Mouse (Mus musculus) spleen, adult 12 weeks (tissue): ENCODE data around the gene Nek2.

Experiments
- DNase-seq: peaks from one replicate; pipeline ENCODE4 v3.0.0; 2022; ENCODE audit warnings: low spot score

Nek2 gene

DNA sequence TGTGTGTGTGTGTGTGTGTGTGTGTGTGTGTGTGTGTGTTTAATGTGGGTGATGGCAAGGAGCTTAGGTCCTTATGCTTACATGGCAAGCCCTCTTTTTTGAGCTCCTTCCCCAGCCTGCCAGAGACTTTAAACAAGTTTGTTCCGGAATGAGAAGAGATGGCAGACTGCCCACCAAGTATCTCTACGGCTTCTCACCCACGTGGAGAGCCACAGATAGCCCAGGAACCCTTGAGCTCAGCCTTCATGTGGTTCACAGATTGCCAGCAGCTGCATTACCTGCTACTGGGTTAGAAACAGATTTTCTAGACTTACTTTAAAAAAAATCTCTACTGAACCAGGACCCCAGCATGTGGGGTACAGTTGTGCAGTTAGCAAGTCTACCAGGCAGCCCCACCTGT lies 38.6 kb downstream of the Nek2 start:
- DNase-seq: no peak

DNA sequence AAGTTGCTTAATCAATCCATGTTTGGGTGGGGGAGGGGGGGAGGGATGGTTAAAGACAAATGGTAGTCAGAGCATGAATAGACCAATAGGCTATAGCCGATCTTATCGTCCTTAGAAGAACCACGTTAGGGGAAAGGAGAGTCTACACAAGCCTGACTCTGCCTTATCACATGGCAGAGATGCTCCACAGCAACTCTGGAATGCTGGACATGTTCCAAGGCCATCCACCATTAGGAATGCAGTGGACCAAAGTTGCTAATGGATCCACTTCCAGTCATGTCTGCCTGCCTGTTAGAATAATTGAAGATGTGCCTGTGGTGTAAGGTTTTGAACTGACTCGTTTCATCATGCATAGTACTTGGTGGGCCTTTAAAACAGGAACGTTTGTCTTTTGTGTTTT lies 40.0 kb downstream of the Nek2 start:
- DNase-seq: no peak

DNA sequence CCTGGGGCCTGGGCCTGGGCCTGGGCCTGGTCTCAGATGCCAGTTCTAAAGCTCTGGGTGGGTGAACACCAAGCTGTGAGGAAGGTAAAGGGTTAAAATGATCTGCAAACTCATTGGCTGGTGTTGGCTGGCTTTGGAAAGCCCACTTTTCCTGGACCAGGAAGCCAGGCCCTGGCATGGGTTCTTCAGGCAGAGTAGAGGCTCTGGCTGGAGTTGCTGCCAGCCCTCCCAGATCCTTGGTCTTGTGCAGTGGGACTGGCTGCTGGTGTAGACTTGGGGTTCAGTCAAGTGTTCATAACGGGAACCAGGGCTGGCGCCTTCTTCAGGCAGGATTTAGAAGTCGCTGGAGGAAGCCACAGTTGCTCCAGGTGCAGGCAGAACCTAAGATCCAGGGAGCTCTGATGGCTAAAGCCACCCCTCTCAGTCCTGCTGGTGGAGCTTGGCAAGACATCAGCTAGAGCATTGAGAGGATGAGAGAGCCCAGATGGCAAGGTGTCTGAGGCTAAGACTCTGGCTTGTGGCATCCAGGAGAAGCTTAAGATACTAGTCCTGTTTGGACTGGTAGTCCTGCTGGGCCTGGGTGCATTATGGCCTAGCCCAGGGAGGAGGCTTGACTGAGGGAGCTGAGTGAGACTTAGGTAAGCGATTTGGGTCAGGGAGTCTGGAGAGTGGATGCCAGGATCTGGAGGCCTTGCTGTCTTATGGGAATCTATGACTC lies 42.7 kb downstream of the Nek2 start:
- no peak for DNase-seq

DNA sequence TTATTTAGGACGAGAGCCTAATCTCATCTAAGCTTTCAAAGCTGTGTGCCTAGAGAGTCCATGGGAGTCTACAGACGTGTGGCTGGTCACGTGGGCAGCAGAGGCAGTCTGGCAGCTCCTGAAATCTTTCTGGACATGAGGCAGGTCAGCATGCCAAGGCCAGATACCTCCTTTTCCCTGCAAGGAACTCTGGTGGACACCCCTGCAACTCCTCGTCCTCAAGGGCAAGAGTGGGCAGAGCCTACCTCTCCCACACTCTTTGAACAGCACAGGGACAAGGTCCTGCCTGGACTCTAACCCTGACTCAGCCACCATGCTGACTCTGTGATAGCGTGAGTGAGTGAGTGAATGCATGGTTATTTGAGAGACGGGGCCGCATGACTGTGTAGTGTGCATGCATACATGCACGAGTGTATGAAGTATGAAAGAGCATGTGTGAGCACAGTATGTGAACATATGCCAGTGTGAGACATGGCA lies 43.3 kb downstream of the Nek2 start:
- DNase-seq: no peak

DNA sequence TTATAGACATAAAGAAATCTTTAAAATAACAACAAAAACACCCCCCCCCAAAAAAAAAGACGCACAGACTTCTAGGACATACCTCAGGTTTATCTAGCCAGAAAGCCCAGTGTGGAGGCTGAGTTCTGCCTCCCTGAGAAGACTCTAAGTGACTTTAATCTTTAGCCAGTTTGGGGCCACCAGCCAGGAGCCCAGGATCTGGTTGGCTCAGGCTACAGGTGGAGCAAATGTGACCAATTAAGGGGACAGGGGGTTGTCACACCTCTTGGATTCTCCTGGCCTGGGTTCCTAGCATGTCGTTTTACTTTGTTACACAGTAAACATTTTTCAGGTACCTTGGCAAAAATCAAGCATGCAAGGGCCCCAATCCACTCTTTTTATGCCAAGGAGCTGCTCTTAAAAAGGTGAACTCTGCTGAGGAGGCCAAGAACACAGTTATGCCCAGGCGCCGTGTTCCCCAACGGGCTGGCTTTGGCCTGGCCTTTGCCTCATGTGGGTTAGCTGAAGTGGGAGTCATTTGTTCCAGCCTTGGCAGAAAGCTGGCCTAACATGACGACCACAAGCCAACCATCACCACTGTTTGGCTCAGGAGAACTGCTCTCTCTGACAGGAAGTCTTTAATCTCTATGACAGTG lies 50.9 kb downstream of the Nek2 start:
- DNase-seq: no peak

DNA sequence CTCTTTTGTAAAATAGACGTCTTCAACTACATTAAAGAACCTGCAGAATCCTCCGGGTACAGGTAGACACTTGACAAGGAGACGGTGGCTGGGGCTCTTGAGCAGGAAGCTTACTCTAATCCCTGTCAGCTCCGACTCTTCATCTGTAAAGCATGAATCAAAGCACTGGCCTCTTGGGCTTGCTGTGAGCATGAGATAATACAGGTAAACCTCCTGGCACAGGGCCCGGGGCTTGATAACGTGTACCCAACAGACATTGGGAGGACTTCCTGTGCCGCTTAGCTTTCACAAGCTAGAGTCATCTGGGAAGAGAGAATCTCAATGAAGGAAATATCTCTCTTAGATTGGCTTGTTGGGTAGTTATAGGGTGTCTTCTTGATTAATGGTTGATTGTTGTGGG lies 53.8 kb downstream of the Nek2 start:
- no peak for DNase-seq

DNA sequence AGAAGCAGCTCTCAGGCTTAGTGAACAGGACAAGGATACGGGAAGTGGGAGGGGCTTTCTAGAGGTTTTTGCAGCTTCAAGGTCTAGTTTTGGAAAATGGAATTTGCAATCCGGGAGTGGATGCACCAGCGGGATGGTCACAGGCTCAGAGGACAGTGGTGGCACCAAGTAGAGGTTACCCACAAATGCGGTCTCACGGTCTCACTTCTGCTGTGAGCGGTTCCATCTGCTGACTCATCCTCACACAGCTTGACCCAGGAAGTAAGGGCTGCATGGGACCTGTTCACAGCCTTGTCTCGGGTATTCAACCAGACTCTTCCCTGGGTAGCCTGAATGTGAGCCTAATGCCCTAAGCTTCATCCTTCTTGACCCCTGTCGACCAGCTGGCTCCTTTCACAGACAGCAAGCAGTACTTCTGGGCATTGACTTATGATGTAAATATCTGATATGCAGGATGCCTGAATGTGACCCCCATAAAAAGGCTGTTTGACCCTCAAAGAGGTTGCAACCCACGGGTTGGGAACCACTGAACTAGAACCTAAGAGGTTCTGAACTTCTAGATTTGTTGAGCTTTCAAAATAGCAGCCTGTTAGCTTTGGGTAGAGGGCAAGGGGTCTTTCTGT lies 54.5 kb downstream of the Nek2 start:
- no peak for DNase-seq

DNA sequence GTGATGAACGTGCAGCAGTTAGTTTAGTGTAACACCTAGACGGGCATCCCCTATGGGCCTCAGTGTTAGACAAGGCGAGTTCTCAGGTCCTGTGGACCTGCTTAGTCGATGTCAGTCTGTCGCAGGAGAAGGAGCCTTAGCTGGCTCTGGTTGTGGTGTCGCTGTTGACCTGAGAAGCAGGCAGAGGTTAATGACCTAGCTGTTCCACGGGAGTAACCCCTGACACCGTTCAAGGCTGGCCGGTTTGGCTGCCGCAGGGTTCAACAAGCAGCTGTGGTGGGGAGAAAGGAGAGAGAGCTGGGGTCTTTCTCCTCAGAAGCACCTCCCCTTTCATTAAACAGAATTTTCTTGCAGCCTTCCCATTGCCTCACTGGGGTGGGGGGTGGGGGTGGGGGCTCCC lies 56.4 kb downstream of the Nek2 start:
- DNase-seq: no peak

DNA sequence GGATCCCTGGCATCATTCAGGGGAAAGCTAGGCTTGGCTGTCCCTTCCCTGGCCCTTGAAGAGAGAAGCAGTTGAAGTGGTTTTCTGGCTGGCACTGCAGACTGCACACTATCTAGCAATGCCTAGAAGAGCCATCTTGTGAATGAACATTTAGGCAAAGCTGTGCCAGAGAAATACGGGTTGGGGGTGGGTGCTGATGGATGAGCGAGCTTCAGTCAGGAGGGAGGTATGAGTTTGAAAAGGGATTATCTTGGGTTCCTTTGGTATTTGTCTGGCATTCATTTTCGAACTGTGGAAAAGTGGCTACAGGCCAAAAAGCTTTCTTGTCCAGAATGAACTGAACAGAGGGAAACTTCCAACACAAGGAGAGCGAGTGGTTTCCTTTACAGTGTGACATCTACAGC lies 57.3 kb downstream of the Nek2 start:
- DNase-seq: no peak

DNA sequence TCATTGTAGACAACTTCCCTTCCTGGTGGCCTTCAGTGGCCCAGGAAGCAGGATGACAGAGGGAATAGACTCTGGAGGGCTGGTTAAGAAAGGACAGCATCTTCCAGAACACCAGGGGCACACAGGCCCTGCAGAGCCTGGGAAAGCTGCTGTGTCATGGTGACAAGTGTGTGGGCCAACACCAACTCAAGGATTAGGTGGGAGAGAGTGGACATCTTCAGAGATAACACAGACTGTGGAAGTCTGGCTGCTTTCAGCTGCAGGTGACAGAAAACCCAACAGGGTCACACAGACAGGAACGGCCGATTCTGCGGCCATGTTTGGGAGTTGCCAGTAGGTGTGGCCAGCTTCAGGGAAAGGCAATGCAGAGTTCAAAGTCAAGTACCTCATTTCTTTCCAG lies 59.0 kb downstream of the Nek2 start:
- DNase-seq: no peak

DNA sequence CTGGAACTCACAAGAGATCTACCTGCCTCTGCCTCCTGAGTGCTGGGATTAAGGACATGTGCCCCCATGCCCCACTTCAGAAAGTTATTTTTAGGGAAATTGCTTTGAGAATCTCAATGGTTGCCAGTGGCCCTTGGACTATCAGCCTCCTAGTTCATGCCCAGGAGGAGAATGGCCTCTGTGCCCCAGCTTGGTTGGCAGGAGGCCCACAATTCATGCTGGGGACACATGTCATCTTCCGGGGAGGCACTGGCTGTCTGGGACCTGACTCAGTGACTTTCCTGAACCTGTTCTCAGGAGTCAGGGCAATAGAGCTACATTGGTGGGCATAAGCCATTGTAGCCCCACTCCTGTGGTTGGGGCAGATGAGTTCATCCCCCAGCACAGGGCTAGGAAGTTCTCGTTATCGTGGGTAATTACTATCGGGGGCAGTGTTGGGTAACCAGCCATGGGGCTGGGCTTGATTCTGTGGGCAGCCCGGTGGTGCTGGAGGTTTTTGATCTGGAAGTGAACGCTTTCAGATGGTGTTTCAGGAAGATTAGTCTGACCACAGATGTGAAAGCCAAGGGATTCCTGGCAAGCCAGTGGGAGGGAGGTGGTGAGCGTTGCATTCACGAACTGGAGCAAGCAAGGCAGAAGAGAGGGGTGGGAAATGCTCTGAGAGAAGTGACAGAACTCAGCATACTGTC lies 59.8 kb downstream of the Nek2 start:
- DNase-seq: no peak

DNA sequence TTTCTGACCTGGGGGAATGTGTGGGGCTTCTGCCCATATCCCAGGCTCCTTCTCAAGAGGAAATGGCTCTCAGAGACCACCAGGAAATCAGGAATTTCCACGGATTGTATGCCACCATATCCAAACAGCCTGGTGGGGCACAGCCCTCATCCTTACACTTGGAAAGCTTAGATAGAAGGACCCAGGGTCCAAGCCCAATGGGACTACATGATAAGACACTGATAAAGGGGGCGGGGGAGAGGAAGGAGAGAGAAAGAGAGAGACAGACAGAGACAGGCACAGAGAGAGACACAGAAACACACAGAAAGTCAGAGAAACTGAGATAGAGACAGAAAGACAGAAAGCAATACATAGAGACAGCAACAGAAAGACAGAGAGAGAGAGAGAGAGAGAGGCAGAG lies 60.4 kb downstream of the Nek2 start:
- no peak for DNase-seq
